Mouse (Mus musculus): ENCODE data around the gene Nup54. TPM values are rescaled to one million over a fixed set of nuclear protein-coding genes. Genes with fewer than 3 reads are reported as not detected.

Nup54 gene
- 10 to 100 TPM in 3 of 4 experiments, 1 to 10 TPM in 1; 9.5 to 13.5 (median 10.8) TPM for total RNA-seq (2022)

GRCm38 (mm10) chr5:92435025-92435584 is at the start of gene Nup54:
Gene Nup54 (minus strand): TSS chr5:92435219.
- DNase-seq (ENCODE audit: low spot score in 2 of 2) = peak; percentile 94

- no peak for DNase-seq (ENCODE audit: low spot score in 2 of 2)
Observed at GRCm38 (mm10) chr5:92472863-92473262, 37.8 kb upstream of the Nup54 start.

- DNase-seq (ENCODE audit: low spot score in 2 of 2) = no peak
Observed at GRCm38 (mm10) chr5:92471531-92471930, 36.5 kb upstream of the Nup54 start.

GRCm38 (mm10) chr5:92469201-92470130 is 34.4 kb upstream of the Nup54 start:
- DNase-seq (ENCODE audit: low spot score in 2 of 2) = no peak

- no peak for DNase-seq (ENCODE audit: low spot score in 2 of 2)
Observed at GRCm38 (mm10) chr5:92468234-92468633, 33.2 kb upstream of the Nup54 start.

GRCm38 (mm10) chr5:92467102-92467766 is 32.2 kb upstream of the Nup54 start:
- DNase-seq (ENCODE audit: low spot score in 2 of 2) = no peak

- DNase-seq (ENCODE audit: low spot score in 2 of 2) = no peak
Observed at GRCm38 (mm10) chr5:92465511-92465910, 30.5 kb upstream of the Nup54 start.

GRCm38 (mm10) chr5:92461321-92461720 is 26.3 kb upstream of the Nup54 start:
- peak; percentile 38 to 56 for DNase-seq (ENCODE audit: low spot score in 2 of 2)

- no peak for DNase-seq (ENCODE audit: low spot score in 2 of 2)
Observed at GRCm38 (mm10) chr5:92458726-92459125, 23.7 kb upstream of the Nup54 start.

- no peak for DNase-seq (ENCODE audit: low spot score in 2 of 2)
Observed at GRCm38 (mm10) chr5:92457410-92457809, 22.4 kb upstream of the Nup54 start.

- no peak for DNase-seq (ENCODE audit: low spot score in 2 of 2)
Observed at GRCm38 (mm10) chr5:92452876-92453275, 17.9 kb upstream of the Nup54 start.

GRCm38 (mm10) chr5:92446736-92447135 is 11.7 kb upstream of the Nup54 start:
- no peak for DNase-seq (ENCODE audit: low spot score in 2 of 2)

- DNase-seq (ENCODE audit: low spot score in 2 of 2) = no peak
Observed at GRCm38 (mm10) chr5:92445016-92445415, 10.0 kb upstream of the Nup54 start.

GRCm38 (mm10) chr5:92442914-92443313 is 7.9 kb upstream of the Nup54 start:
- DNase-seq (ENCODE audit: low spot score in 2 of 2) = no peak

GRCm38 (mm10) chr5:92441494-92441893 is 6.5 kb upstream of the Nup54 start:
- peak; percentile 54 to 73 for DNase-seq (ENCODE audit: low spot score in 2 of 2)

GRCm38 (mm10) chr5:92438540-92438939 is 3.5 kb upstream of the Nup54 start:
- DNase-seq (ENCODE audit: low spot score in 2 of 2) = no peak

GRCm38 (mm10) chr5:92434571-92434985 is 441 bp downstream of the Nup54 start:
- DNase-seq (ENCODE audit: low spot score in 2 of 2) = peak in 1 of 2 experiments; percentile 4

GRCm38 (mm10) chr5:92434070-92434469 is 949 bp downstream of the Nup54 start:
- DNase-seq (ENCODE audit: low spot score in 2 of 2) = no peak

- no peak for DNase-seq (ENCODE audit: low spot score in 2 of 2)
Observed at GRCm38 (mm10) chr5:92431611-92432010, 3.4 kb downstream of the Nup54 start.

- no peak for DNase-seq (ENCODE audit: low spot score in 2 of 2)
Observed at GRCm38 (mm10) chr5:92430723-92431122, 4.3 kb downstream of the Nup54 start.

- no peak for DNase-seq (ENCODE audit: low spot score in 2 of 2)
Observed at GRCm38 (mm10) chr5:92424126-92424525, 10.9 kb downstream of the Nup54 start.

GRCm38 (mm10) chr5:92413982-92414375 is 21.0 kb downstream of the Nup54 start:
- no peak for DNase-seq (ENCODE audit: low spot score in 2 of 2)
